Mouse (Mus musculus): Measurements from ENCODE around the gene Mgme1. TPM values are rescaled to one million over a fixed set of nuclear protein-coding genes. Genes with fewer than 3 reads are reported as not detected.

The Mgme1 gene
- total and polyA plus RNA-seq, 3 experiments, result 16.8 to 20.3 TPM; not detected in 1

DNA sequence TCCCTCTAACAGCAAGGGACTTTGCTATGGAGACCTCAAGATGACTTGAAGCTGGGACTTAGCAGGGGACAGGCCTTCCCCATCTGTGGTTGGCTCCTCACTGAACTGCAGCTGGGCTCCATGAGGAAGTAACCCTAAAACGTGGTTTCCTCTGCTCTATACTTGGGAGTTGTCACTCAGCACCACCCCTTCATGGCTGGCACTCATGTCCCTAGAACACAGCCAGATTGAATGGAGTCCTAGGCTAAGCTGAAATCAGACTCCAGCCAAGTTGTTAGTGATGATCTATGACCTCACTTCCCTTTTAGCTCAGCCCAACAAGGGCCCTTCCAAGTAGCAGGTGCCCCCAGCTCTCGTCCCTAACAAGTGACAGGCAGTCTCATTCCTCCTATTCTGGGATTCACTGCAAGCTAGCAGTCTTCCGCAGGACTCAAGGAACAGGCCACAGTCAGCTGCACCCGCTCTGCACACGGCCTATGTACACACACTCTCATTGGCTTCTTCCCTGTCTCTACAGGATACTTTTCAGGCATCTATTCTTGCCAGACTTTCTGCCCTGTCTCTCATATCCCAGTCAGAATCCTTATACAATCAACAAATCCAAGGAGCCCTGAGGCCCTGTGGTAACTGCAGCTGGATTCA is 23.0 kb upstream of the Mgme1 start:
- Histone ChIP-seq H3K9ac (ENCODE audit: control insufficient read depth, low read depth, low read length, poor library complexity, severe bottlenecking) (no peak overlapping the region), H3K4me1 (ENCODE audit: control insufficient read depth in 1 of 2, insufficient read depth in 2 of 2, low read length in 2 of 2) (no peaks in the 10 kb centered on the region), H3K27ac (ENCODE audit: control insufficient read depth, low read depth, low read length) (no peak overlapping the region), H3K9me3 (replicated peaks; ENCODE audit: insufficient read depth, low read length) (no peaks in the 10 kb centered on the region), H3K27me3 (ENCODE audit: control insufficient read depth in 1 of 2, insufficient read depth in 2 of 2, low read length in 2 of 2) (no peaks in the 10 kb centered on the region), H3K4me3 (ENCODE audit: control insufficient read depth in 1 of 2, insufficient read depth in 1 of 2, low read depth in 2 of 2, low read length in 2 of 2) (no peak overlapping the region), H3K36me3 (ENCODE audit: control insufficient read depth in 1 of 2, insufficient read depth in 2 of 2, low read length in 2 of 2) (peaks cover 0 to 15% of the 10 kb centered on the region in 2 experiments; a peak in 2 of 4 replicates), H3K79me2 (ENCODE audit: control insufficient read depth, insufficient read depth, low read length, poor library complexity) (no peaks in the 10 kb centered on the region)
- peak; percentile 83 for DNase-seq (ENCODE audit: low read depth, low spot score)
- TF ChIP-seq POLR2A (IDR thresholded peaks at IDR 0.05; ENCODE audit: control insufficient read depth in 1 of 2, insufficient read depth in 1 of 2, low read depth in 1 of 2, low read length in 2 of 2, poor library complexity in 1 of 2) (peak in 1 of 2 experiments; percentile 66; a peak in 2 of 4 replicates), POLR2AphosphoS2 (IDR thresholded peaks at IDR 0.05; ENCODE audit: low read length) (peak; percentile 81), E2F4 (IDR thresholded peaks at IDR 0.05; ENCODE audit: borderline replicate concordance, low read depth, low read length) (no peak), MYC (IDR thresholded peaks at IDR 0.05; ENCODE audit: low read depth, low read length) (peak; percentile 75; the same call in 1 of the 2 replicates), UBTF (IDR thresholded peaks at IDR 0.05; ENCODE audit: borderline replicate concordance, insufficient read depth, low read depth, low read length) (no peak), TCF12 (IDR thresholded peaks at IDR 0.05; ENCODE audit: low read depth, low read length) (no peak), SIN3A (IDR thresholded peaks at IDR 0.05; ENCODE audit: low read length) (0 out of 2 replicates have a peak, but pooled peaks have one; percentile 31), TAL1 (IDR thresholded peaks at IDR 0.05; ENCODE audit: low read length) (no peak), POLR2AphosphoS5 (IDR thresholded peaks at IDR 0.05; ENCODE audit: borderline replicate concordance, low read depth, low read length) (0 out of 2 replicates have a peak, but pooled peaks have one; percentile 19), ZMIZ1 (IDR thresholded peaks at IDR 0.05; ENCODE audit: low read depth, low read length) (no peak), MXI1 (IDR thresholded peaks at IDR 0.05; ENCODE audit: low read depth, low read length) (no peak), MAX (IDR thresholded peaks at IDR 0.05; ENCODE audit: low read length) (peak; percentile 47; the same call in 1 of the 2 replicates)

DNA sequence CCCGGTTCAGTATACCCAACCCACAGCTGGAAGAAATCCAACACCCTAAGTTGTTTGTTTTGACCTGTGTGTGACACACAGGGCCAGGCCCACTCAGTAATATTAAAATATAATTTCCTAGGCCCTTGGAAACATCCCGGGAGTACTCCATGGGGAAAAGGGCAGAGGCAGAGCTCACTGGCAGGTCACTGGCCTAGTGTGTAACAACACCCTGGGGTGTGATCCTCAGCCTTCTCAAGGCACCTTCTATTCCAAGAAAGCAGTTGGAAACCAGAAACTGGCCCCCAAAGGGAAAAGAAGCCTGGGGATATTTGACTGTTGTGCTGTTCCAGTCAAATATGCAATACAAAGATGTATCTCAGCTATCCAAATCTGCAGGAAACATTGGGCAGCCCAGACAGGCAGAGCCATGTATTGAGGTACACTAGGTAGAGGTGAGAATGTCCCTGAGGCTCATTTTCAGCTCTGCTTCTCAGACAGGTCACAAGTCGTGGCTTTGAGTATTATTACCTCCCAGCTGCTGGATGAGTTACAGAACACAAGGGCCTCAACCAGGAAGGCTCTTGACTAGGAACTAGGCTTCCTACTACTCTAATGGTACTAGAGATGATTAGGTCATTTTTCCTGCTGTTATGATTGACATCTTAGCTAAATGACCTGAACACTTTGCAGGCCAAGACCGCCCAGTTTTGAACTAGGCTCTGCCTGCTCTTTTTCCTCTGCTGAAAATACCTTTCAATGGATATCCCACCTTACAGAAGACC is 21.7 kb upstream of the Mgme1 start:
- DNase-seq (ENCODE audit: low read depth, low spot score), result no peak
- Histone ChIP-seq H3K27ac (ENCODE audit: control insufficient read depth, low read depth, low read length) (no peak overlapping the region), H3K27me3 (ENCODE audit: control insufficient read depth in 1 of 2, insufficient read depth in 2 of 2, low read length in 2 of 2) (no peaks in the 10 kb centered on the region), H3K4me1 (ENCODE audit: control insufficient read depth in 1 of 2, insufficient read depth in 2 of 2, low read length in 2 of 2) (no peaks in the 10 kb centered on the region), H3K79me2 (ENCODE audit: control insufficient read depth, insufficient read depth, low read length, poor library complexity) (no peaks in the 10 kb centered on the region), H3K9ac (ENCODE audit: control insufficient read depth, low read depth, low read length, poor library complexity, severe bottlenecking) (no peak overlapping the region), H3K9me3 (replicated peaks; ENCODE audit: insufficient read depth, low read length) (no peaks in the 10 kb centered on the region), H3K4me3 (ENCODE audit: control insufficient read depth in 1 of 2, insufficient read depth in 1 of 2, low read depth in 2 of 2, low read length in 2 of 2) (no peak overlapping the region), H3K36me3 (ENCODE audit: control insufficient read depth in 1 of 2, insufficient read depth in 2 of 2, low read length in 2 of 2) (peaks cover 5 to 21% of the 10 kb centered on the region in 2 experiments)
- TF ChIP-seq ZMIZ1 (IDR thresholded peaks at IDR 0.05; ENCODE audit: low read depth, low read length) (peak; percentile 40; the same call in 1 of the 2 replicates), E2F4 (IDR thresholded peaks at IDR 0.05; ENCODE audit: borderline replicate concordance, low read depth, low read length) (0 out of 2 replicates have a peak, but pooled peaks have one; percentile 32), MYC (IDR thresholded peaks at IDR 0.05; ENCODE audit: low read depth, low read length) (no peak), EP300 (IDR thresholded peaks at IDR 0.05; ENCODE audit: low read depth in 1 of 2, low read length in 2 of 2) (no peak), JUND (IDR thresholded peaks at IDR 0.05; ENCODE audit: low read depth, low read length) (no peak), POLR2A (IDR thresholded peaks at IDR 0.05; ENCODE audit: control insufficient read depth in 1 of 2, insufficient read depth in 1 of 2, low read depth in 1 of 2, low read length in 2 of 2, poor library complexity in 1 of 2) (peak in 1 of 2 experiments; percentile 48; a peak in 2 of 4 replicates), POLR2AphosphoS2 (IDR thresholded peaks at IDR 0.05; ENCODE audit: low read length) (peak; percentile 4; the same call in 1 of the 2 replicates)

Measured in MEL (cell line).